Mouse (Mus musculus): ENCODE measurements around the gene Sst.
"Not testable (repeated sequence)": the region's sequence is repeated elsewhere in the genome, so short reads cannot be mapped to it uniquely, and the experiment has no call there.

Sst gene

GRCm38 (mm10) chr16:23890636-23891035 lies at the start of gene Sst:
Gene Sst, minus strand, starts transcription at chr16:23890958.
- DNase-seq (ENCODE audit: inconsistent age in 2 of 2, low spot score in 1 of 2), result no peak

GRCm38 (mm10) chr16:23934397-23934796 lies 43.6 kb upstream of the Sst start:
- no peak for DNase-seq (ENCODE audit: inconsistent age in 2 of 2, low spot score in 1 of 2)

- DNase-seq (ENCODE audit: inconsistent age in 2 of 2, low spot score in 1 of 2), result no peak
Observed at GRCm38 (mm10) chr16:23932294-23932693, 41.5 kb upstream of the Sst start, which contains the start of gene Rtp2. Gene Rtp2, minus strand, starts transcription at chr16:23932394.

GRCm38 (mm10) chr16:23931275-23931674 lies 40.5 kb upstream of the Sst start:
- no peak for DNase-seq (ENCODE audit: inconsistent age in 2 of 2, low spot score in 1 of 2)

GRCm38 (mm10) chr16:23930426-23931073 lies 39.8 kb upstream of the Sst start:
- DNase-seq (ENCODE audit: inconsistent age in 2 of 2, low spot score in 1 of 2), result no peak

GRCm38 (mm10) chr16:23927301-23928114 lies 36.8 kb upstream of the Sst start:
- no peak for DNase-seq (ENCODE audit: inconsistent age in 2 of 2, low spot score in 1 of 2)

- no peak for DNase-seq (ENCODE audit: inconsistent age in 2 of 2, low spot score in 1 of 2)
Observed at GRCm38 (mm10) chr16:23922906-23923305, 32.1 kb upstream of the Sst start.

- DNase-seq (ENCODE audit: inconsistent age in 2 of 2, low spot score in 1 of 2), result no peak
Observed at GRCm38 (mm10) chr16:23921697-23922096, 30.9 kb upstream of the Sst start.

- no peak for DNase-seq (ENCODE audit: inconsistent age in 2 of 2, low spot score in 1 of 2)
Observed at GRCm38 (mm10) chr16:23919418-23919817, 28.7 kb upstream of the Sst start.

GRCm38 (mm10) chr16:23913401-23913800 lies 22.6 kb upstream of the Sst start:
- no peak for DNase-seq (ENCODE audit: inconsistent age in 2 of 2, low spot score in 1 of 2)

GRCm38 (mm10) chr16:23912741-23913140 lies 22.0 kb upstream of the Sst start:
- DNase-seq (ENCODE audit: inconsistent age in 2 of 2, low spot score in 1 of 2), result no peak

GRCm38 (mm10) chr16:23909015-23909354 lies 18.2 kb upstream of the Sst start:
- not testable (repeated sequence) for DNase-seq (ENCODE audit: inconsistent age in 2 of 2, low spot score in 1 of 2)

- not testable (repeated sequence) for DNase-seq (ENCODE audit: inconsistent age in 2 of 2, low spot score in 1 of 2)
Observed at GRCm38 (mm10) chr16:23908076-23909014, 17.6 kb upstream of the Sst start.

GRCm38 (mm10) chr16:23906586-23906985 lies 15.8 kb upstream of the Sst start:
- not testable (repeated sequence) for DNase-seq (ENCODE audit: inconsistent age in 2 of 2, low spot score in 1 of 2)

- no peak for DNase-seq (ENCODE audit: inconsistent age in 2 of 2, low spot score in 1 of 2)
Observed at GRCm38 (mm10) chr16:23901411-23901810, 10.7 kb upstream of the Sst start.

- no peak for DNase-seq (ENCODE audit: inconsistent age in 2 of 2, low spot score in 1 of 2)
Observed at GRCm38 (mm10) chr16:23900061-23900460, 9.3 kb upstream of the Sst start.

- peak; percentile 80 to 93 for DNase-seq (ENCODE audit: inconsistent age in 2 of 2, low spot score in 1 of 2)
Observed at GRCm38 (mm10) chr16:23898840-23899239, 8.1 kb upstream of the Sst start.

- DNase-seq (ENCODE audit: inconsistent age in 2 of 2, low spot score in 1 of 2), result peak; percentile 84 to 94
Observed at GRCm38 (mm10) chr16:23897984-23898586, 7.3 kb upstream of the Sst start.

GRCm38 (mm10) chr16:23897486-23897885 lies 6.7 kb upstream of the Sst start:
- DNase-seq (ENCODE audit: inconsistent age in 2 of 2, low spot score in 1 of 2), result peak; percentile 7 to 69

- DNase-seq (ENCODE audit: inconsistent age in 2 of 2, low spot score in 1 of 2), result peak in 1 of 2 experiments; percentile 33
Observed at GRCm38 (mm10) chr16:23895135-23895534, 4.4 kb upstream of the Sst start.

- peak; percentile 18 to 60 for DNase-seq (ENCODE audit: inconsistent age in 2 of 2, low spot score in 1 of 2)
Observed at GRCm38 (mm10) chr16:23890151-23890550, 607 bp downstream of the Sst start.
